Mouse (Mus musculus) heart, adult 18-20 months (tissue): ENCODE measurements around the gene Ptprt. TPM values are rescaled to one million over a fixed set of nuclear protein-coding genes. Genes with fewer than 3 reads are reported as not detected.
"Not testable (repeated sequence)": the region's sequence is repeated elsewhere in the genome, so short reads cannot be mapped to it uniquely, and the experiment has no call there.

Experiments
- DNase-seq, 2 experiments: peaks; one replicate each; pipeline ENCODE4 v3.0.0; 2021 to 2022; ENCODE audit warnings: mixed read lengths in 1 of 2
- total RNA-seq, 2 experiments: library from RNA; stranded (reverse); gene quantifications; 2 replicates each; pipeline ENCODE4 v1.2.3; 2021

Gene Ptprt
- total RNA-seq, 2 experiments from 2014 or later = 0.08 to 0.25 TPM

GRCm38 (mm10) chr2:162197316-162197715 lies 463.6 kb downstream of the Ptprt start:
- no peak for DNase-seq

GRCm38 (mm10) chr2:162182621-162183475 lies 478.1 kb downstream of the Ptprt start:
- no peak for DNase-seq

GRCm38 (mm10) chr2:162181826-162182225 lies 479.1 kb downstream of the Ptprt start:
- DNase-seq = no peak

GRCm38 (mm10) chr2:162172529-162172928 lies 488.4 kb downstream of the Ptprt start:
- DNase-seq = no peak

- no peak for DNase-seq
These were observed 519.0 kb downstream of the Ptprt start for GRCm38 (mm10) chr2:162141845-162142411.

GRCm38 (mm10) chr2:162136176-162136575 lies 524.8 kb downstream of the Ptprt start:
- DNase-seq = not testable (repeated sequence)

- peak; percentile 9 to 12 for DNase-seq
These were observed 529.2 kb downstream of the Ptprt start for GRCm38 (mm10) chr2:162131607-162132304.

GRCm38 (mm10) chr2:162129896-162130295 lies 531.1 kb downstream of the Ptprt start:
- DNase-seq = no peak

- no peak for DNase-seq
These were observed 542.9 kb downstream of the Ptprt start for GRCm38 (mm10) chr2:162118041-162118440.

GRCm38 (mm10) chr2:162082391-162082790 lies 578.6 kb downstream of the Ptprt start:
- no peak for DNase-seq

- no peak for DNase-seq
These were observed 580.1 kb downstream of the Ptprt start for GRCm38 (mm10) chr2:162080717-162081398.

- no peak for DNase-seq
These were observed 582.2 kb downstream of the Ptprt start for GRCm38 (mm10) chr2:162078571-162079280.

GRCm38 (mm10) chr2:162052816-162053215 lies 608.1 kb downstream of the Ptprt start:
- no peak for DNase-seq

GRCm38 (mm10) chr2:162050198-162050597 lies 610.7 kb downstream of the Ptprt start:
- DNase-seq = no peak

- DNase-seq = no peak
These were observed 625.3 kb downstream of the Ptprt start for GRCm38 (mm10) chr2:162035615-162036014.

- DNase-seq = no peak
These were observed 629.3 kb downstream of the Ptprt start for GRCm38 (mm10) chr2:162031636-162032035.

GRCm38 (mm10) chr2:162001016-162001415 lies 659.9 kb downstream of the Ptprt start:
- DNase-seq = no peak

- no peak for DNase-seq
These were observed 678.6 kb downstream of the Ptprt start for GRCm38 (mm10) chr2:161982311-161982710.

- DNase-seq = no peak
These were observed 699.5 kb downstream of the Ptprt start for GRCm38 (mm10) chr2:161961179-161962163.

- no peak for DNase-seq
These were observed 715.5 kb downstream of the Ptprt start for GRCm38 (mm10) chr2:161945424-161945823.
